17 mouse cellular contexts compared by ENCODE assay signal in genomic region chr1:157037246-157037991, GRCm38 (mm10).
A peak's percentile ranks its signal among the peaks of the same experiment; 100 is the strongest.
DNase-seq lines count a peak whose midpoint lies in the region; ATAC-seq and TF ChIP-seq lines count a peak whose summit lies in the region.
"Had no signal": no experiment of that assay in that cellular context is flagged by ENCODE, and none has a peak within 500 bp of the region (broad histone marks: within the 10 kb centered on the region; RNA-seq: fewer than 3 reads in every experiment).

No protein-coding gene starts in this region.

- no peak for TF ChIP-seq CTCF in left cerebral cortex, adult 2 months (IDR thresholded peaks at IDR 0.05)

- no peak for ATAC-seq in liver, embryonic 13.5 days (ENCODE audit: low read depth)
- no peak for ATAC-seq in neural tube, embryonic 13.5 days (ENCODE audit: low read depth)
- ATAC-seq in neural tube, embryonic 15.5 days (ENCODE audit: low FRiP score) = no peak
- no peak for ATAC-seq in hindbrain, embryonic 14.5 days (ENCODE audit: low FRiP score)
- ATAC-seq: inflammation-experienced regulatory T-cells, adult 6 months had no signal

- no peaks in the 10 kb centered on the region for H3K9me3 ChIP-seq in liver, embryonic 13.5 days (replicated peaks)
- no peaks in the 10 kb centered on the region for H3K9me3 ChIP-seq in neural tube, embryonic 13.5 days
- H3K9me3 ChIP-seq in neural tube, embryonic 15.5 days (replicated peaks) = no peaks in the 10 kb centered on the region
- no peaks in the 10 kb centered on the region for H3K9me3 ChIP-seq in hindbrain, embryonic 14.5 days (ENCODE audit: control insufficient read depth, low read length)

- peaks cover 32% of the 10 kb centered on the region for H3K4me1 ChIP-seq in liver, embryonic 13.5 days (replicated peaks)
- H3K4me1 ChIP-seq in neural tube, embryonic 13.5 days (replicated peaks) = peaks cover 47% of the 10 kb centered on the region
- H3K4me1 ChIP-seq in neural tube, embryonic 15.5 days = peaks cover 40% of the 10 kb centered on the region
- peaks cover 32% of the 10 kb centered on the region for H3K4me1 ChIP-seq in hindbrain, embryonic 14.5 days (replicated peaks; ENCODE audit: control insufficient read depth, insufficient read depth, low read length)

- H3K9ac ChIP-seq in liver, embryonic 13.5 days = no peak overlapping the region
- no peak overlapping the region for H3K9ac ChIP-seq in neural tube, embryonic 13.5 days
- H3K9ac ChIP-seq in neural tube, embryonic 15.5 days (replicated peaks) = no peak overlapping the region
- no peak overlapping the region for H3K9ac ChIP-seq in hindbrain, embryonic 14.5 days
- H3K9ac ChIP-seq: liver, postnatal 0 days had no signal

- H3K36me3 ChIP-seq in liver, embryonic 13.5 days = no peaks in the 10 kb centered on the region
- H3K36me3 ChIP-seq in neural tube, embryonic 13.5 days = no peaks in the 10 kb centered on the region
- no peaks in the 10 kb centered on the region for H3K36me3 ChIP-seq in neural tube, embryonic 15.5 days
- H3K36me3 ChIP-seq in hindbrain, embryonic 14.5 days (replicated peaks; ENCODE audit: control insufficient read depth, insufficient read depth) = no peaks in the 10 kb centered on the region

- peak overlapping the region; percentile 85 for H3K27ac ChIP-seq in liver, embryonic 13.5 days
- H3K27ac ChIP-seq in neural tube, embryonic 13.5 days (replicated peaks) = peak overlapping the region; percentile 82
- H3K27ac ChIP-seq in neural tube, embryonic 15.5 days (replicated peaks) = no peak overlapping the region
- H3K27ac ChIP-seq in hindbrain, embryonic 14.5 days = 0 out of 2 replicates have a peak overlapping the region, but pooled peaks have one; percentile 17
- no peak overlapping the region for H3K27ac ChIP-seq in left cerebral cortex, adult 2 months

- H3K4me3 ChIP-seq in liver, embryonic 13.5 days (replicated peaks) = no peak overlapping the region
- H3K4me3 ChIP-seq in neural tube, embryonic 13.5 days = no peak overlapping the region
- H3K4me3 ChIP-seq in neural tube, embryonic 15.5 days (replicated peaks) = no peak overlapping the region
- no peak overlapping the region for H3K4me3 ChIP-seq in hindbrain, embryonic 14.5 days (replicated peaks; ENCODE audit: low read length)
- H3K4me3 ChIP-seq in left cerebral cortex, adult 2 months = no peak overlapping the region
- H3K4me3 ChIP-seq: myocyte had no signal

- 75% methylated on average over 10 of the region's 10 CpGs for WGBS in liver, embryonic 13.5 days (ENCODE audit: insufficient replicate concordance)
- 89% methylated on average over 10 of the region's 10 CpGs for WGBS in neural tube, embryonic 13.5 days
- 88% methylated on average over 10 of the region's 10 CpGs for WGBS in neural tube, embryonic 15.5 days
- 87% methylated on average over 10 of the region's 10 CpGs for WGBS in hindbrain, embryonic 14.5 days

- peak; percentile 80 for DNase-seq in heart, adult 11 months
- DNase-seq in heart, adult 18-20 months = no peak
- no peak for DNase-seq in liver, embryonic 13.5 days
- no peak for DNase-seq in liver
- DNase-seq in hindbrain, embryonic 14.5 days (ENCODE audit: low spot score) = no peak
- DNase-seq in left cerebral cortex, adult 2 months (ENCODE audit: extremely low spot score in 1 of 2, low spot score in 2 of 2) = no peak
- DNase-seq: adrenal gland, adult 8-10 months; cerebellum, postnatal 10 days; embryo, embryonic 11 days; kidney, adult 8-10 months; kidney, postnatal 25 days; layer of hippocampus, adult 9-11 months; liver, postnatal 0 days had no signal

- intact Hi-C loops in left cerebral cortex, adult 2 months (cut with DNase I) = no loop called here

- no peaks in the 10 kb centered on the region for H3K27me3 ChIP-seq in liver, embryonic 13.5 days
- no peaks in the 10 kb centered on the region for H3K27me3 ChIP-seq in neural tube, embryonic 13.5 days
- no peaks in the 10 kb centered on the region for H3K27me3 ChIP-seq in neural tube, embryonic 15.5 days (replicated peaks)
- no peaks in the 10 kb centered on the region for H3K27me3 ChIP-seq in hindbrain, embryonic 14.5 days (ENCODE audit: control insufficient read depth, insufficient read depth, low read length)

- no peak overlapping the region for H3K4me2 ChIP-seq in liver, embryonic 13.5 days
- H3K4me2 ChIP-seq in neural tube, embryonic 13.5 days = no peak overlapping the region
- no peak overlapping the region for H3K4me2 ChIP-seq in neural tube, embryonic 15.5 days
- no peak overlapping the region for H3K4me2 ChIP-seq in hindbrain, embryonic 14.5 days (replicated peaks)

Comparison
In these comparisons a context has a peak if more than half of its experiments do, and no peak if none do; other contexts are left out.
1. H3K27ac ChIP-seq: peak in liver, embryonic 13.5 days (single experiment), neural tube, embryonic 13.5 days (single experiment) and hindbrain, embryonic 14.5 days (single experiment); none in neural tube, embryonic 15.5 days (single experiment) and left cerebral cortex, adult 2 months (single experiment).